In genomic region chr11:102725574-102725973, GRCm38 (mm10) we compare ENCODE assay signal across 9 mouse cellular contexts. TPM values are rescaled to one million over a fixed set of nuclear protein-coding genes. Genes with fewer than 3 reads are reported as not detected.
A peak's percentile ranks its signal among the peaks of the same experiment; 100 is the strongest.
DNase-seq lines count a peak whose midpoint lies in the region; ATAC-seq and TF ChIP-seq lines count a peak whose summit lies in the region.
"Had no signal": no experiment of that assay in that cellular context is flagged by ENCODE, and none has a peak within 500 bp of the region (broad histone marks: within the 10 kb centered on the region; RNA-seq: fewer than 3 reads in every experiment).

No protein-coding gene starts in this region.

- H3K9ac ChIP-seq in hindbrain, postnatal 0 days (replicated peaks; ENCODE audit: low read length), result no peak overlapping the region
- H3K9ac ChIP-seq in hindbrain, embryonic 13.5 days, result no peak overlapping the region
- no peak overlapping the region for H3K9ac ChIP-seq in midbrain, embryonic 14.5 days (replicated peaks; ENCODE audit: low read length)
- H3K9ac ChIP-seq in midbrain, embryonic 15.5 days, result no peak overlapping the region
- H3K9ac ChIP-seq: midbrain, embryonic 12.5 days had no signal

- peak; percentile 24 for DNase-seq in hindbrain, postnatal 0 days (ENCODE audit: low spot score)
- peak; percentile 20 for DNase-seq in midbrain, embryonic 14.5 days
- peak; percentile 20 for DNase-seq in brain, embryonic 14.5 days (ENCODE audit: low read depth)
- peak; percentile 30 for DNase-seq in thymus, postnatal 25 days
- no peak for DNase-seq in frontal cortex, postnatal 36 days (ENCODE audit: low spot score in 2 of 2)
- DNase-seq: right cerebral cortex, adult 18-20 months had no signal

- no peak overlapping the region for H3K27ac ChIP-seq in hindbrain, postnatal 0 days
- H3K27ac ChIP-seq in hindbrain, embryonic 13.5 days, result no peak overlapping the region
- H3K27ac ChIP-seq in midbrain, embryonic 14.5 days (replicated peaks; ENCODE audit: low read depth, low read length), result no peak overlapping the region
- no peak overlapping the region for H3K27ac ChIP-seq in midbrain, embryonic 15.5 days
- H3K27ac ChIP-seq: midbrain, embryonic 12.5 days had no signal

- 34% methylated on average over 3 of the region's 3 CpGs for WGBS in hindbrain, postnatal 0 days
- WGBS in hindbrain, embryonic 13.5 days, result 43% methylated on average over 3 of the region's 3 CpGs
- WGBS in midbrain, embryonic 14.5 days, result 35% methylated on average over 3 of the region's 3 CpGs
- whole genome bisulfite sequencing in midbrain, embryonic 15.5 days, result 47% methylated on average over 3 of the region's 3 CpGs

- H3K36me3 ChIP-seq in hindbrain, postnatal 0 days (ENCODE audit: insufficient read depth, low read length), result no peaks in the 10 kb centered on the region
- no peaks in the 10 kb centered on the region for H3K36me3 ChIP-seq in hindbrain, embryonic 13.5 days
- no peaks in the 10 kb centered on the region for H3K36me3 ChIP-seq in midbrain, embryonic 14.5 days (ENCODE audit: control insufficient read depth, insufficient read depth, low read length)
- no peaks in the 10 kb centered on the region for H3K36me3 ChIP-seq in midbrain, embryonic 15.5 days (replicated peaks)
- H3K36me3 ChIP-seq: midbrain, embryonic 12.5 days had no signal

- H3K9me3 ChIP-seq in hindbrain, postnatal 0 days (ENCODE audit: low read length), result no peaks in the 10 kb centered on the region
- no peaks in the 10 kb centered on the region for H3K9me3 ChIP-seq in hindbrain, embryonic 13.5 days
- H3K9me3 ChIP-seq in midbrain, embryonic 14.5 days (ENCODE audit: control insufficient read depth, low read length), result no peaks in the 10 kb centered on the region
- H3K9me3 ChIP-seq in midbrain, embryonic 15.5 days, result no peaks in the 10 kb centered on the region
- H3K9me3 ChIP-seq: midbrain, embryonic 12.5 days had no signal

- no peak for TF ChIP-seq POLR2A in brain, embryonic 14.5 days (IDR thresholded peaks at IDR 0.05; ENCODE audit: borderline replicate concordance, extremely low read depth, insufficient read depth, insufficient read length, poor library complexity, severe bottlenecking)

- H3K4me2 ChIP-seq in hindbrain, postnatal 0 days (ENCODE audit: low read depth, low read length), result no peak overlapping the region
- no peak overlapping the region for H3K4me2 ChIP-seq in hindbrain, embryonic 13.5 days
- H3K4me2 ChIP-seq in midbrain, embryonic 14.5 days (ENCODE audit: low read length), result no peak overlapping the region
- no peak overlapping the region for H3K4me2 ChIP-seq in midbrain, embryonic 15.5 days
- H3K4me2 ChIP-seq: midbrain, embryonic 12.5 days had no signal

- H3K4me3 ChIP-seq in hindbrain, postnatal 0 days (ENCODE audit: low read length), result no peak overlapping the region
- H3K4me3 ChIP-seq in hindbrain, embryonic 13.5 days, result no peak overlapping the region
- no peak overlapping the region for H3K4me3 ChIP-seq in midbrain, embryonic 14.5 days (replicated peaks; ENCODE audit: low read depth, low read length)
- H3K4me3 ChIP-seq in midbrain, embryonic 15.5 days, result no peak overlapping the region
- H3K4me3 ChIP-seq: midbrain, embryonic 12.5 days had no signal

- TF ChIP-seq CTCF in hindbrain, postnatal 0 days (IDR thresholded peaks at IDR 0.05; ENCODE audit: low read depth), result peak; percentile 64
- peak; percentile 40; the same call in 1 of the 2 replicates for TF ChIP-seq CTCF in brain, embryonic 14.5 days (IDR thresholded peaks at IDR 0.05; ENCODE audit: borderline replicate concordance, extremely low read depth, insufficient read depth, insufficient read length)

- H3K4me1 ChIP-seq in hindbrain, postnatal 0 days (ENCODE audit: insufficient read depth, low read length), result no peaks in the 10 kb centered on the region
- H3K4me1 ChIP-seq in hindbrain, embryonic 13.5 days (replicated peaks), result no peaks in the 10 kb centered on the region
- no peaks in the 10 kb centered on the region for H3K4me1 ChIP-seq in midbrain, embryonic 14.5 days (ENCODE audit: control insufficient read depth, insufficient read depth, low read length)
- H3K4me1 ChIP-seq in midbrain, embryonic 15.5 days, result no peaks in the 10 kb centered on the region
- H3K4me1 ChIP-seq: midbrain, embryonic 12.5 days had no signal

- no peak for ATAC-seq in hindbrain, postnatal 0 days
- no peak for ATAC-seq in hindbrain, embryonic 13.5 days (ENCODE audit: low FRiP score)
- no peak for ATAC-seq in midbrain, embryonic 14.5 days (ENCODE audit: low FRiP score, low TSS enrichment)
- ATAC-seq in midbrain, embryonic 15.5 days (replicated peaks), result no peak

- no peaks in the 10 kb centered on the region for H3K27me3 ChIP-seq in hindbrain, postnatal 0 days (ENCODE audit: insufficient read depth, low read length)
- H3K27me3 ChIP-seq in hindbrain, embryonic 13.5 days, result peaks cover 3% of the 10 kb centered on the region; the same call in 1 of the 2 replicates
- no peaks in the 10 kb centered on the region for H3K27me3 ChIP-seq in midbrain, embryonic 14.5 days (ENCODE audit: control insufficient read depth, insufficient read depth, low read length)
- H3K27me3 ChIP-seq in midbrain, embryonic 15.5 days (replicated peaks), result no peaks in the 10 kb centered on the region
- H3K27me3 ChIP-seq: midbrain, embryonic 12.5 days had no signal

RNA-seq across cellular contexts. Expression of gene Ccdc43, which starts 28.0 kb away (rescaled TPM):
- total RNA-seq in hindbrain, postnatal 0 days (2014; rRNA removed), result 16.6 and 22.5 TPM in 2 replicates
- 28.1 and 30.7 TPM in 2 replicates for polyA plus RNA-seq in hindbrain, postnatal 0 days (2015; fragmentation: Nextera tagmentation; extraction: Ambion mirVana)
- 38.4 and 39.4 TPM in 2 replicates for polyA plus RNA-seq in hindbrain, embryonic 13.5 days (2015; fragmentation: Nextera tagmentation; extraction: Ambion mirVana)
- polyA plus RNA-seq in midbrain, embryonic 14.5 days (2014; fragmentation: Nextera tagmentation; extraction: Ambion mirVana), result 38.8 and 42.4 TPM in 2 replicates
- 36.6 and 37.4 TPM in 2 replicates for polyA plus RNA-seq in midbrain, embryonic 15.5 days (2015; fragmentation: Nextera tagmentation; extraction: Ambion mirVana)
- 18.5 and 23.9 TPM in 2 replicates for polyA plus RNA-seq in brain, embryonic 14.5 days (2012; rRNA removed)

RNA-seq across cellular contexts. Expression of gene Adam11, which starts 35.7 kb away (rescaled TPM):
- total RNA-seq in hindbrain, postnatal 0 days (2014; rRNA removed), result 33.1 and 34.5 TPM in 2 replicates
- 17.2 and 17.8 TPM in 2 replicates for polyA plus RNA-seq in hindbrain, postnatal 0 days (2015; fragmentation: Nextera tagmentation; extraction: Ambion mirVana)
- polyA plus RNA-seq in hindbrain, embryonic 13.5 days (2015; fragmentation: Nextera tagmentation; extraction: Ambion mirVana), result 27.6 and 35.7 TPM in 2 replicates
- polyA plus RNA-seq in midbrain, embryonic 14.5 days (2014; fragmentation: Nextera tagmentation; extraction: Ambion mirVana), result 18.2 and 24.1 TPM in 2 replicates
- polyA plus RNA-seq in midbrain, embryonic 15.5 days (2015; fragmentation: Nextera tagmentation; extraction: Ambion mirVana), result 34.4 and 40.4 TPM in 2 replicates
- polyA plus RNA-seq in brain, embryonic 14.5 days (2012; rRNA removed), result 48.4 and 64.1 TPM in 2 replicates

Comparison
In these comparisons a context has a peak if more than half of its experiments do, and no peak if none do; other contexts are left out.
1. DNase-seq: peak in hindbrain, postnatal 0 days (single experiment), midbrain, embryonic 14.5 days (single experiment), brain, embryonic 14.5 days (single experiment) and thymus, postnatal 25 days (single experiment); none in frontal cortex, postnatal 36 days (0 of 2).